Mouse (Mus musculus) adipocyte (in vitro differentiated cells): ENCODE measurements around the gene Gm572.
A peak's percentile ranks its signal among the peaks of the same experiment; 100 is the strongest.

Source experiments
- DNase-seq: peaks from one replicate; pipeline ENCODE4 v3.0.0-alpha.2; 2016; ENCODE audit warnings: low spot score

Gm572 gene

GRCm38 (mm10) chr4:148667006-148667755 is 24.1 kb downstream of the Gm572 start:
- no peak for DNase-seq

- DNase-seq, result no peak
Measured at GRCm38 (mm10) chr4:148671230-148671947, 28.3 kb downstream of the Gm572 start.

GRCm38 (mm10) chr4:148675043-148675442 is 31.9 kb downstream of the Gm572 start:
- DNase-seq, result no peak

- no peak for DNase-seq
Measured at GRCm38 (mm10) chr4:148676188-148676960, 33.3 kb downstream of the Gm572 start.

GRCm38 (mm10) chr4:148676961-148677637 is 34.0 kb downstream of the Gm572 start:
- no peak for DNase-seq

GRCm38 (mm10) chr4:148678105-148678504 is 35.0 kb downstream of the Gm572 start:
- DNase-seq, result no peak

- no peak for DNase-seq
Measured at GRCm38 (mm10) chr4:148680505-148681067, 37.5 kb downstream of the Gm572 start.

GRCm38 (mm10) chr4:148681429-148681828 is 38.3 kb downstream of the Gm572 start:
- DNase-seq, result peak; percentile 30

- no peak for DNase-seq
Measured at GRCm38 (mm10) chr4:148682961-148683360, 39.8 kb downstream of the Gm572 start.

- DNase-seq, result no peak
Measured at GRCm38 (mm10) chr4:148683539-148683938, 40.4 kb downstream of the Gm572 start.

- no peak for DNase-seq
Measured at GRCm38 (mm10) chr4:148686491-148686941, 43.4 kb downstream of the Gm572 start.

GRCm38 (mm10) chr4:148688091-148688490 is 45.0 kb downstream of the Gm572 start:
- no peak for DNase-seq

- no peak for DNase-seq
Measured at GRCm38 (mm10) chr4:148691185-148691584, 48.1 kb downstream of the Gm572 start.

GRCm38 (mm10) chr4:148693417-148693959 is 50.4 kb downstream of the Gm572 start:
- DNase-seq, result no peak

- DNase-seq, result peak; percentile 28
Measured at GRCm38 (mm10) chr4:148704756-148705155, 61.6 kb downstream of the Gm572 start.

GRCm38 (mm10) chr4:148708836-148709235 is 65.7 kb downstream of the Gm572 start:
- DNase-seq, result no peak

- DNase-seq, result no peak
Measured at GRCm38 (mm10) chr4:148710446-148710845, 67.3 kb downstream of the Gm572 start.

- DNase-seq, result no peak
Measured at GRCm38 (mm10) chr4:148711323-148711722, 68.2 kb downstream of the Gm572 start.

- DNase-seq, result no peak
Measured at GRCm38 (mm10) chr4:148712632-148713031, 69.5 kb downstream of the Gm572 start.

- DNase-seq, result no peak
Measured at GRCm38 (mm10) chr4:148714064-148714463, 70.9 kb downstream of the Gm572 start.

GRCm38 (mm10) chr4:148714739-148715138 is 71.6 kb downstream of the Gm572 start:
- no peak for DNase-seq
